Mouse (Mus musculus): ENCODE measurements around the gene Samd7.
A peak's percentile ranks its signal among the peaks of the same experiment; 100 is the strongest.

The Samd7 gene

GRCm38 (mm10) chr3:30764877-30765276, 18.8 kb downstream of the Samd7 start:
- no peak for DNase-seq (ENCODE audit: low read depth, low spot score)

- DNase-seq (ENCODE audit: low read depth, low spot score), result no peak
Measured at GRCm38 (mm10) chr3:30765311-30766027, 19.4 kb downstream of the Samd7 start.

GRCm38 (mm10) chr3:30766177-30766576, 20.1 kb downstream of the Samd7 start:
- no peak for DNase-seq (ENCODE audit: low read depth, low spot score)

GRCm38 (mm10) chr3:30767271-30767670, 21.2 kb downstream of the Samd7 start:
- no peak for DNase-seq (ENCODE audit: low read depth, low spot score)

GRCm38 (mm10) chr3:30769755-30770515, 23.8 kb downstream of the Samd7 start:
- no peak for DNase-seq (ENCODE audit: low read depth, low spot score)

GRCm38 (mm10) chr3:30771560-30771959, 25.5 kb downstream of the Samd7 start:
- DNase-seq (ENCODE audit: low read depth, low spot score), result no peak

GRCm38 (mm10) chr3:30772631-30773030, 26.5 kb downstream of the Samd7 start:
- no peak for DNase-seq (ENCODE audit: low read depth, low spot score)

GRCm38 (mm10) chr3:30774677-30775076, 28.6 kb downstream of the Samd7 start:
- DNase-seq (ENCODE audit: low read depth, low spot score), result no peak

GRCm38 (mm10) chr3:30777984-30778383, 31.9 kb downstream of the Samd7 start:
- no peak for DNase-seq (ENCODE audit: low read depth, low spot score)

- DNase-seq (ENCODE audit: low read depth, low spot score), result no peak
Measured at GRCm38 (mm10) chr3:30788531-30788930, 42.4 kb downstream of the Samd7 start.

- peak; percentile 95 for DNase-seq (ENCODE audit: low read depth, low spot score)
Measured at GRCm38 (mm10) chr3:30792737-30793402, 46.8 kb downstream of the Samd7 start, which contains the start of gene Sec62. Gene Sec62, plus strand, starts transcription at chr3:30792875.

- peak; percentile 67 for DNase-seq (ENCODE audit: low read depth, low spot score)
Measured at GRCm38 (mm10) chr3:30793403-30794221, 47.5 kb downstream of the Samd7 start.

GRCm38 (mm10) chr3:30802171-30802570, 56.1 kb downstream of the Samd7 start:
- DNase-seq (ENCODE audit: low read depth, low spot score), result no peak

- no peak for DNase-seq (ENCODE audit: low read depth, low spot score)
Measured at GRCm38 (mm10) chr3:30812881-30813280, 66.8 kb downstream of the Samd7 start.

All from A20 (cell line).